Mouse (Mus musculus) ES-E14 (cell line): ENCODE data around the gene Trim25.

Experiments
- HCFC1 ChIP-seq: IDR thresholded peaks from 2 replicates; pipeline ENCODE4 v1.6.1; 2012; ENCODE audit warnings: low read length, inconsistent platforms, borderline replicate concordance; ENCODE audit not compliant: insufficient read depth
- MAFK ChIP-seq: IDR thresholded peaks from 2 replicates; pipeline ENCODE4 v1.6.1; 2014; ENCODE audit warnings: mild to moderate bottlenecking, low read depth, low read length, inconsistent platforms; ENCODE audit not compliant: insufficient read depth
- ZC3H11A ChIP-seq: IDR thresholded peaks from 2 replicates; pipeline ENCODE4 v1.6.1; 2012; ENCODE audit warnings: low read depth, mild to moderate bottlenecking, inconsistent platforms, low read length, borderline replicate concordance
- ZNF384 ChIP-seq: IDR thresholded peaks from 2 replicates; pipeline ENCODE4 v1.6.1; 2012; ENCODE audit warnings: low read depth, low read length, inconsistent platforms

- TF ChIP-seq HCFC1 (no peak), ZC3H11A (no peak), ZNF384 (no peak), MAFK (no peak)
Measured at GRCm38 (mm10) chr11:89066750-89067149, 67.6 kb downstream of the Trim25 start, which contains the start of gene Dgke.
